Mouse (Mus musculus): ENCODE data around the gene Wrnip1. TPM values are rescaled to one million over a fixed set of nuclear protein-coding genes. Genes with fewer than 3 reads are reported as not detected.
"Not testable (repeated sequence)": the region's sequence is repeated elsewhere in the genome, so short reads cannot be mapped to it uniquely, and the experiment has no call there.

The Wrnip1 gene
- total and polyA plus RNA-seq, 3 experiments, result 38.8 to 50.6 TPM; not detected in 1

- Histone ChIP-seq H3K79me2 (ENCODE audit: control insufficient read depth, insufficient read depth, low read length, poor library complexity) (no peaks in the 10 kb centered on the region), H3K4me1 (ENCODE audit: control insufficient read depth in 1 of 2, insufficient read depth in 2 of 2, low read length in 2 of 2) (no peaks in the 10 kb centered on the region; a peak in 1 of 4 replicates), H3K4me3 (ENCODE audit: control insufficient read depth in 1 of 2, insufficient read depth in 1 of 2, low read depth in 2 of 2, low read length in 2 of 2) (no peak overlapping the region), H3K27ac (ENCODE audit: control insufficient read depth, low read depth, low read length) (no peak overlapping the region), H3K9ac (ENCODE audit: control insufficient read depth, low read depth, low read length, poor library complexity, severe bottlenecking) (no peak overlapping the region), H3K27me3 (ENCODE audit: control insufficient read depth in 1 of 2, insufficient read depth in 2 of 2, low read length in 2 of 2) (no peaks in the 10 kb centered on the region; a peak in 1 of 4 replicates), H3K36me3 (ENCODE audit: control insufficient read depth in 1 of 2, insufficient read depth in 2 of 2, low read length in 2 of 2) (no peaks in the 10 kb centered on the region), H3K9me3 (replicated peaks; ENCODE audit: insufficient read depth, low read length) (no peaks in the 10 kb centered on the region)
- no peak for DNase-seq (ENCODE audit: low read depth, low spot score)
- TF ChIP-seq ETS1 (IDR thresholded peaks at IDR 0.05; ENCODE audit: low read depth, low read length) (no peak), ZMIZ1 (IDR thresholded peaks at IDR 0.05; ENCODE audit: low read depth, low read length) (no peak), RAD21 (IDR thresholded peaks at IDR 0.05; ENCODE audit: low read depth, low read length) (no peak), CHD2 (IDR thresholded peaks at IDR 0.05; ENCODE audit: low read length) (no peak), GATA1 (IDR thresholded peaks at IDR 0.05; ENCODE audit: low read depth, low read length) (no peak), UBTF (IDR thresholded peaks at IDR 0.05; ENCODE audit: borderline replicate concordance, insufficient read depth, low read depth, low read length) (no peak), MAFK (IDR thresholded peaks at IDR 0.05; ENCODE audit: borderline replicate concordance, low read depth, low read length) (no peak), ELF1 (IDR thresholded peaks at IDR 0.05; ENCODE audit: low read depth, low read length) (no peak), NELFE (IDR thresholded peaks at IDR 0.05; ENCODE audit: low read depth, low read length) (no peak), MAX (IDR thresholded peaks at IDR 0.05; ENCODE audit: low read length) (no peak), ZNF384 (IDR thresholded peaks at IDR 0.05; ENCODE audit: low read depth, low read length) (no peak), GABPA (IDR thresholded peaks at IDR 0.05; ENCODE audit: low read depth, low read length) (no peak)
These were observed 65.2 kb downstream of the Wrnip1 start for GRCm38 (mm10) chr13:32867030-32867429.

GRCm38 (mm10) chr13:32868233-32868632 is 66.4 kb downstream of the Wrnip1 start:
- not testable (repeated sequence) for H3K4me1 ChIP-seq (ENCODE audit: control insufficient read depth in 1 of 2, insufficient read depth in 2 of 2, low read length in 2 of 2); H3K9me3 ChIP-seq (replicated peaks; ENCODE audit: insufficient read depth, low read length); H3K36me3 ChIP-seq (ENCODE audit: control insufficient read depth in 1 of 2, insufficient read depth in 2 of 2, low read length in 2 of 2); H3K9ac ChIP-seq (ENCODE audit: control insufficient read depth, low read depth, low read length, poor library complexity, severe bottlenecking); H3K27me3 ChIP-seq (ENCODE audit: control insufficient read depth in 1 of 2, insufficient read depth in 2 of 2, low read length in 2 of 2); H3K79me2 ChIP-seq (ENCODE audit: control insufficient read depth, insufficient read depth, low read length, poor library complexity); H3K4me3 ChIP-seq (ENCODE audit: control insufficient read depth in 1 of 2, insufficient read depth in 1 of 2, low read depth in 2 of 2, low read length in 2 of 2); H3K27ac ChIP-seq (ENCODE audit: control insufficient read depth, low read depth, low read length)
- DNase-seq (ENCODE audit: low read depth, low spot score), result peak; percentile 6

- Histone ChIP-seq H3K9ac (ENCODE audit: control insufficient read depth, low read depth, low read length, poor library complexity, severe bottlenecking) (no peak overlapping the region), H3K36me3 (ENCODE audit: control insufficient read depth in 1 of 2, insufficient read depth in 2 of 2, low read length in 2 of 2) (no peaks in the 10 kb centered on the region), H3K27ac (ENCODE audit: control insufficient read depth, low read depth, low read length) (no peak overlapping the region), H3K27me3 (ENCODE audit: control insufficient read depth in 1 of 2, insufficient read depth in 2 of 2, low read length in 2 of 2) (no peaks in the 10 kb centered on the region; a peak in 1 of 4 replicates), H3K4me1 (ENCODE audit: control insufficient read depth in 1 of 2, insufficient read depth in 2 of 2, low read length in 2 of 2) (no peaks in the 10 kb centered on the region; a peak in 1 of 4 replicates), H3K79me2 (ENCODE audit: control insufficient read depth, insufficient read depth, low read length, poor library complexity) (no peaks in the 10 kb centered on the region), H3K4me3 (ENCODE audit: control insufficient read depth in 1 of 2, insufficient read depth in 1 of 2, low read depth in 2 of 2, low read length in 2 of 2) (no peak overlapping the region), H3K9me3 (replicated peaks; ENCODE audit: insufficient read depth, low read length) (no peaks in the 10 kb centered on the region)
- DNase-seq (ENCODE audit: low read depth, low spot score), result peak; percentile 60
- TF ChIP-seq CHD2 (IDR thresholded peaks at IDR 0.05; ENCODE audit: low read length) (no peak), SMC3 (IDR thresholded peaks at IDR 0.05; ENCODE audit: low read depth, low read length) (no peak), NELFE (IDR thresholded peaks at IDR 0.05; ENCODE audit: low read depth, low read length) (no peak), ELF1 (IDR thresholded peaks at IDR 0.05; ENCODE audit: low read depth, low read length) (no peak)
These were observed 67.0 kb downstream of the Wrnip1 start for GRCm38 (mm10) chr13:32868843-32869242.

Other genes with a start within 250 kb of the Wrnip1 start
- gene Mylk4, start 18.1 kb upstream of the Wrnip1 start, total RNA-seq (2012; rRNA removed), result not detected in 2 replicates
- not detected for gene Mylk4, start 18.1 kb upstream of the Wrnip1 start, polyA plus RNA-seq (2012; ENCODE audit: insufficient read depth in 1 of 2, insufficient read length in 2 of 2, low read depth in 1 of 2, low replicate concordance in 2 of 2, missing spikeins in 1 of 2)
- 8.3 and 10.4 TPM in 2 replicates for gene D930007J09Rik, start 811 bp downstream of the Wrnip1 start, total RNA-seq (2012; rRNA removed)
- not detected for gene D930007J09Rik, start 811 bp downstream of the Wrnip1 start, polyA plus RNA-seq (2012; ENCODE audit: insufficient read depth in 1 of 2, insufficient read length in 2 of 2, low read depth in 1 of 2, low replicate concordance in 2 of 2, missing spikeins in 1 of 2)
- gene Serpinb1a, start 49.1 kb downstream of the Wrnip1 start, total RNA-seq (2012; rRNA removed), result 2.7 and 3.6 TPM in 2 replicates
- 1 to 10 TPM in 1 of 2 experiments, not detected in 1; 6.8 TPM for gene Serpinb1a, start 49.1 kb downstream of the Wrnip1 start, polyA plus RNA-seq (2012; ENCODE audit: insufficient read depth in 1 of 2, insufficient read length in 2 of 2, low read depth in 1 of 2, low replicate concordance in 2 of 2, missing spikeins in 1 of 2)
- not detected in 2 replicates for gene Serpinb1c, start 96.2 kb downstream of the Wrnip1 start, total RNA-seq (2012; rRNA removed)
- not detected for gene Serpinb1c, start 96.2 kb downstream of the Wrnip1 start, polyA plus RNA-seq (2012; ENCODE audit: insufficient read depth in 1 of 2, insufficient read length in 2 of 2, low read depth in 1 of 2, low replicate concordance in 2 of 2, missing spikeins in 1 of 2)
- gene Serpinb6b, start 163.2 kb downstream of the Wrnip1 start, total RNA-seq (2012; rRNA removed), result 0.20 and 0.27 TPM in 2 replicates
- 1 to 10 TPM in 1 of 2 experiments, not detected in 1; 1.2 TPM for gene Serpinb6b, start 163.2 kb downstream of the Wrnip1 start, polyA plus RNA-seq (2012; ENCODE audit: insufficient read depth in 1 of 2, insufficient read length in 2 of 2, low read depth in 1 of 2, low replicate concordance in 2 of 2, missing spikeins in 1 of 2)
- gene Serpinb9, start 201.2 kb downstream of the Wrnip1 start, total RNA-seq (2012; rRNA removed), result 1.6 and 2.1 TPM in 2 replicates
- gene Serpinb9, start 201.2 kb downstream of the Wrnip1 start, polyA plus RNA-seq (2012; ENCODE audit: insufficient read depth in 1 of 2, insufficient read length in 2 of 2, low read depth in 1 of 2, low replicate concordance in 2 of 2, missing spikeins in 1 of 2), result 1 to 10 TPM in 1 of 2 experiments, not detected in 1; 2.9 TPM
- 1.5 and 2.3 TPM in 2 replicates for gene Serpinb9b, start 225.4 kb downstream of the Wrnip1 start, total RNA-seq (2012; rRNA removed)
- 1 to 10 TPM in 1 of 2 experiments, not detected in 1; 3.9 TPM for gene Serpinb9b, start 225.4 kb downstream of the Wrnip1 start, polyA plus RNA-seq (2012; ENCODE audit: insufficient read depth in 1 of 2, insufficient read length in 2 of 2, low read depth in 1 of 2, low replicate concordance in 2 of 2, missing spikeins in 1 of 2)